Mouse (Mus musculus) ovary, adult 18-20 months (tissue): ENCODE data around the gene Myl4.

Source experiments
- DNase-seq: peaks from one replicate; pipeline ENCODE4 v3.0.0; 2022; ENCODE audit warnings: low spot score, mixed read lengths

Gene Myl4

DNA sequence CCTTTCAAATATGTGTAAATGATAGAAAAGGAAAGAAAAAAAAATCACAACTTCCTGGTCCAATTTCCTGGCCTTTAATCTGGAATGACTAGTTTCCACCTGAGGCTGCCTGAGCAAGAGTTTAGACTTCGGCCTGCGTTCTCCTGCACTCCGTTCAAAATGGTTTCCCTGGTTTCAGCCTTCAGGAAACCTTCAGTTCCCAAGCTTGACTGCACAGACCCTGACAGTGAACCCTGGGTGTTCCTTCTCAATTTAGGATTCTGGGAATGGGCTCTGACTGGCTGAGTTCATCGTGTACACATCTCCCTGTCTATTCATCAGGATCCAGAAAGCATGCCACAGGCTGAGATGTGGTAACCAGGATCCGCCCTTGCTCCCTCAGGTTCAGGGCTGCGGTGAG lies 53.7 kb downstream of the Myl4 start:
- DNase-seq, result no peak

DNA sequence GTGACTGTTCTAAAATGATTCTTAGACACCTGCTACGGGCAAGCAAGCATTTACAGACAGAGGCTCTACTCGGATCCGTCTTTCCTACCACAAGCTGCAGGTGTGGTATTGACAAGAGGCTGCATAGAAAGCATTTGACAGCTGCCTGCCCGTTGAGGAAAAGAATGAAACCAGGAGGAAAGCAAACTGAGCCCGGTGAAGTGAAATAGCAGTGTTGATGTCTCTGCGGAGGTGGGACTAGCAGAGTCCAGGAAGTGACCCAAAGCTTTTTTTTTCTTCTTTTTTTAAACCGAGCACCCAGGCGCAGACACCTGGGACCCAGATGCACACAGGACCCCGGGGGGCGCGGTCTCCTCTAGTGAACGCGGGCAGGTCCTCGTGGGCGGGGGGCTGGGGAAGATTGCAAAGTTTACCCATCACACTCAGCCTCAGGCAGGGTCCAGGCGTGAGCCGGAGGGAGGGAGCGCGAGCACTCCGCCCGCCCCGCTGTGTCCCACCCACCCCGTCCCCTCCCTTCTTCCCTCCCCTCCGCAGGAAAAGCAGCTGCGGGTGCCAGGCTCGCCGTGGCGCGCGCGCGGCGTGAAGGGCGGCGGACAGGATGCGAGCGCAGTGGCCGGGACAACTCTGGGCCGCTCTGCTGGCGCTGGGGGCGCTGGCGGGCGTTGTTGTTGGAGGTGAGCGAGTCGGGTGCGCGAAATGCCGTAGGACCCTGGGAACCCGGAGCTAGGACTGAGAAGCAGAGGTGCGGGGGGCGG lies 57.2 kb downstream of the Myl4 start, which contains the start of gene Itgb3:
Itgb3 (plus strand) TSS at position 510 of the 755 bp plus-strand sequence.
- peak; percentile 66 for DNase-seq

DNA sequence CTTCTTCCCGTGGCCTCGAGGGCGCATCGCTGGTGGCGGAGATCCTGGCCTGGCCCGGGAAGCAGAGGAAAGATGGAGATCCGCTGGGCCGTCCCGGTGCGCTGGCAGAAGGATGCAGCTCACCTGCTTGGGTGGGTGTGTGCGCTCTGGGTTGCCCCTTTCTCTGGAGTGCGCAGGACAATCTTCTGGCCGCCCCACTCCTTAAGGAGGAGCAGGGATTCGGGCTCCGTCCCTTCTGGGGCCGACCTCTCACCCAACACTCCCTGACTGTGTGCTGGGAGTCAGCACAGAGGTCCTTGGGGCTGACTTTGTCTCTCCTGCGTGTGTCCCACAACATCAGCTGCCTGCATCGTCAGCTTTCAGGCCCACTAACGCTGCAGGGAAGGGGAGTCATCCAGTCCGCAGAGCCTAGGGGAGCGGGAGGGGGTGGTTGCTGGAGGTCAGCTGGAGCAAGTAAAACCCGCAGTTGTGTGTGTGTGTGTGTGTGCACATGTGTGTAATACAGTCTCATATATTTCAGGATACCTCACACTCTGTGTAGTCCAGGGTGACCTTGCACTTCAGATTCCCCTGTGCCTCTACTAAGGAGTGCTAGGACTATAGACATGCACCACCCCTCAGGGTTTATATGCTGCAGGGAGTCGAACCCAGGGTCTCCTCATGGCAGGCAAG lies 57.9 kb downstream of the Myl4 start:
- DNase-seq, result no peak

DNA sequence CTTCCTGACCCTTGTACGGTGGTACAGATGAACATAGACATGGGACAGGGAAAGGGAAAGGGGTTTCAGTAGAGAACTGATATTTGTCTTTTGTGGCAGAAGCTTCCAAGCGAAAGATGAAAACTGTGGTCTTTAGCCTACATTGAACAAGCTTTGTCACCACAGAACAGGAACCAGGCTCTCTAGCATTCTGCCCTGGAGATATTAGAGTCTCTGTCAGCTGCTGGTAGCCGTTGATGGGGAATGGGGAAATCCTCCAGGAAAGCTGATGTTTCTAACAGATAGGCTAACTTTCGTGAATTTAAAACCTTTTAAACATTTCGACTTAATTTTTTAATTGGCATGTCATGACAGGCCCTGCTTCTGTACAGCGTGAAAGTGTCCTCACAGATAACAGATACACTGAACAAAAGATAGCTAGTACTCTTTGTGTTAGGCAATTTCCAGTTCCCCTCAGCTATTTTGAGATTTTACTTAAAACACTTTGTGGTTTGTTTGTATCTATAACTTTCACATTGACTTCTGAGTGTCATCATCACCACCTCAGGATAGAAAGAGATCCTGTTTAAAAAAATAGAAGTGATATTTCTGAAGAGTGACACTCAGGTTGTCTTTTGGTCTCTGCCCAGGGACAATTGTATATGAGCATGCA lies 58.7 kb downstream of the Myl4 start:
- no peak for DNase-seq

DNA sequence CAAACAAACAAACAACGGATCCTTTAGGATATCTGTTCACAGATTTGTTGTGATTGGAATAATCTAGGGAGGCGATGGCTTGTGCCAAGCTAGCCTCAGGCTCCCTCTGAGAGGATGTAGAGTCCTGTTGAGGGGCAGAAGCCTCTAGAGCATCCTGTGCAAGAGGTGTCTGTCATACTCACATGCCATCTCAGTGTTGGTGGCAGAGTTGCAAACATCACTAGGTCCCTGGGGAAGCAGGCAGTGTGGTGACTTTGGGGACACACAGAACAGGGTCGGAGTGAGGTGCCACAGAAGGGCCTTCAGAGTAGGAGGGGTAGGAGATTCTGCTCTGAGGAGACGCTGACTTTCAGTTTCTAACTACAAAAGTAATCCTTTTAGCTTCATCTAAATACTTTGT lies 59.3 kb downstream of the Myl4 start:
- no peak for DNase-seq

DNA sequence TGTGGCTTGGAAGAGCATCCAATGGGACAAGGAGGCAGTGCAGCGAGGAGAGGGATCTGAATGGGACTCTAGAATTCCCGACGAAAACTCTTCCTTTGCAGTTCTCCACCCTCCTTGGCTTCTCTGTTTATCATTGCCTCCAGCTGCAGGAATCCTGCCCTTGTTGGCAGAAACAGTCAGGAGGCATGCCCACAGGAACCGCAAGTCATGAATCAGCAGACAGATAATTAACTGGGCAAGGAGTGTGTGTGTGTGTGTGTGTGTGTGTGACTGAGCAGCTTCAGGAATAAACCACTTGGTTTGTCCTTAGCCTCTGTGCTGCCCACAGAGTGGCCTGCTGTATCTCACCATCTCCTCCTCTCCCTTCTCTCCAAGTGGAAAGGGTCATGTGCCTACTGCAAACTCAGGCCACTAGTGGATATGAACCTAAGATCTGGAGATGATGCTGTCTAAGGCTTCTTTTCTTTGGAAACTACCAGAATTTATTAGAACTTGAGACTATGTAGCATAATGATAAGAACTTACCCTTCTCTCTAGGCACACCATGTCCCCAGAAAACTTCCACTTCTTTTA lies 61.2 kb downstream of the Myl4 start:
- DNase-seq, result peak; percentile 74

DNA sequence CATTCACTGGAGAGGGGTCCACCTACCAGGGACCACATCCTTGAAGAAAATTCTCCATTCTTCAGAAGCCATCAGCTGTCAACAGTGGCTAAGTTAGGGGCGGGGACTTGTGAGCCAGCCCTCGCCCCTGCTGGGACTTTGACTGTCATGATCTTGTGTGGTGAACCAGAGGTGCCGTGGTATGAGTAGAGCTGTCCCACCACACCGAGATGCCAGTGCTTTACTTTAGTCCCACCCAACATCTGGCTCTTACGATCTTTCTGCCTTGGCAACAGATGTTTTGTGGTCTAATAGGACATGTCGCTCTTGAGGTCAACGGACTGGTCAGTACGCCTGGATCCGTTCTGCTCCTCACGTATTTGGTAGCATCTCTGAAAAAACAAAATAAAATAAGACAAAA lies 63.1 kb downstream of the Myl4 start:
- DNase-seq, result no peak

DNA sequence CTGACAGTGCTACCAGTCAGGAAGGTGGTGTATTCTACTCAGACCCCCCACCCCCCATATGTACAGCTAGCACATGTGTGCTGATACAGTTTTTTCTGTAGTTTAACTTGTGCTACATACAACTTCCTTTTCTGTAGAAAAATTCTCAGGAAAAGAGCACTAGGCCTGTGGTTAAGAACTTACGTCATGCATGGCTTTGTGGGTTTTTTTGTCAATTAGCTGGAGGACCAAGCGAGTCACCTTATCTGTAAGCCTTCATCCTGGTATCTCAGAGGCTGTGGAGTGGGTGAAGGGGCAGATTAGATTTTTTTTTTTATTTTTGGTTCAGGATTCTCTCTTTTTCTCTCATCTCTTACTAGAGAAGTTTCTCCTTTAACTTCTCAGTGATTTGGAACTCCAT lies 63.7 kb downstream of the Myl4 start:
- no peak for DNase-seq

DNA sequence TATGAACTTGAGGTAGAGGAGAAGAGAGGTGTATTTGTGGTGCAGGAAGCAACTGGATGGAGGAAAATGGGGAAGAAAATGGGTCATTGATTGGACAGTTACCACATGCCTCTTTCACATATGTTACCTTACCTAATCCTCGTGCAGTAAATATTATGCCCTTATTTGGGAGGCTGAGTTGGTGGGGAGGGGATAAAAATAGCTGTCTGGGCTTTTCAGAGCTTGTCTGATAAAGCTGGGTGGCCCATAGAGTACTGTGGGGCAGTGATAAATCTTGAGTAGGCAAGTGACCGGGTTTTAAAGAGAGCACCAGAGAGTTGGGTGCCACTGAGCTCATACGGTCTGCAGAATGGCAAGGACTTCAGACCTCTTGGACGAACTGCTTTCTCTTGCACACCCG lies 65.7 kb downstream of the Myl4 start:
- no peak for DNase-seq

DNA sequence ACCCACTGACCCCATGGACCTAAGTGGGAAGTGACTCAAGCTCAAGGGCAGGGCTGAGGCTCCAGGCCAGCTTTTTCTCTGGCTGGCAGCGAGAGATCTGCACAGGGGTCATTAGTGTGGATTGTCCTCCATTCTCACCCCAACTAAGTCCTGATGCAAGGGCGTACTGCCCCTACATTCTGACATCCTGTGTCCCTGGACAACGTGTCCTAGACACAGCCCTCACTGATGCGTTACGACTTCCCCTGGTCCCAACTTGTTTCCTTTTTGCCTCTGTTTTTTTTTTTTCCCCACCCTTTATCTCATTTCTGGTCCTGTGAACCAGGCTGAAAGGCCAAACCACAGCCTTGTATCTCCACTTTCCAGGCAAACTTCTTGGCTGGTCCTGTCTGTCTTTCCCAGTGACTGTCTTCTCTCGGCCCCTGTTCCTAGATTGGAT lies 68.2 kb downstream of the Myl4 start:
- DNase-seq, result no peak

DNA sequence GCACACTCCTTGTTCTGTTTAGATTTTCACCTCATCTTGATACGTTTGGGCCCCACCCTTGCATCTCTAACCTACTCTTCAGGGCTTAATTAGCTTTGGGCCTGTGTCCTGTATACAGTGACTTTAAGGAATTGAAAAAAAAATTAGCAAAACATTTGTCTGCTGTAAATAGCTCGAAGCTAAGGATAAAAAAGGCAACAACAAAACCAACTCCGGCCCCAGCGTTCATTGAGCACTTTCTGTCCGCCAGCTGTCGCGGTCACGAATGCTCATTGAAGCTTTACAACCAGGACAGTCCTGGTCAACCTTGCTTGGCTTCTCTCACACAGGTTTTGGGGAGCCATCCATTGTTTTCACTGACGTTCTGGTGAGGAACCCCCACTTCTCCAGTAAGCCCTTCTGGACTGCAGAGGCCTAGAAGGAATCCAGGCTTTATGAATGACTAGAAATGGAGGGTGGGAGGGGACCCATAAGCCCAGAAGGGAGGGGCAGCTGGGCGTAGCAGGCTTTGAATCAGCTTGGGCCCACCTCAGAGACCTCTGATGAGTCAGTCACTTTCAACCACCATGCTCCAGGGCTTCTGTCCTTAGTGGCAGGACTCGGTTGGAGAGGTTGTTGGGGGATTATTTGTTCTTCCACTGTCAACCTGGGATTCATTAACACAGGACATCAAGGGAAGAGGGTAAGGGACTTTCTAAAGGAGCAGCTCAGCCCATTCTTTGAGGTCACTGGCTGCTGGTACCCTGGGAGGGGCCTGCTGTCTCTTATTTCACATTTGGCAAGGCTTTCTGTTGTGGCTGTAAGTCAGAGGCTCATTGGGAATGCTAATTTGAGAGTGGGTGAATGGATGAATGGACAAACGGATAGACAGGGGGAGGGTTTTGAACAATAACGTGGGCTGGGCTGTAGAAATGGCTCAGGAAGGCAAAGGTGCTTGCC lies 68.9 kb downstream of the Myl4 start:
- no peak for DNase-seq

DNA sequence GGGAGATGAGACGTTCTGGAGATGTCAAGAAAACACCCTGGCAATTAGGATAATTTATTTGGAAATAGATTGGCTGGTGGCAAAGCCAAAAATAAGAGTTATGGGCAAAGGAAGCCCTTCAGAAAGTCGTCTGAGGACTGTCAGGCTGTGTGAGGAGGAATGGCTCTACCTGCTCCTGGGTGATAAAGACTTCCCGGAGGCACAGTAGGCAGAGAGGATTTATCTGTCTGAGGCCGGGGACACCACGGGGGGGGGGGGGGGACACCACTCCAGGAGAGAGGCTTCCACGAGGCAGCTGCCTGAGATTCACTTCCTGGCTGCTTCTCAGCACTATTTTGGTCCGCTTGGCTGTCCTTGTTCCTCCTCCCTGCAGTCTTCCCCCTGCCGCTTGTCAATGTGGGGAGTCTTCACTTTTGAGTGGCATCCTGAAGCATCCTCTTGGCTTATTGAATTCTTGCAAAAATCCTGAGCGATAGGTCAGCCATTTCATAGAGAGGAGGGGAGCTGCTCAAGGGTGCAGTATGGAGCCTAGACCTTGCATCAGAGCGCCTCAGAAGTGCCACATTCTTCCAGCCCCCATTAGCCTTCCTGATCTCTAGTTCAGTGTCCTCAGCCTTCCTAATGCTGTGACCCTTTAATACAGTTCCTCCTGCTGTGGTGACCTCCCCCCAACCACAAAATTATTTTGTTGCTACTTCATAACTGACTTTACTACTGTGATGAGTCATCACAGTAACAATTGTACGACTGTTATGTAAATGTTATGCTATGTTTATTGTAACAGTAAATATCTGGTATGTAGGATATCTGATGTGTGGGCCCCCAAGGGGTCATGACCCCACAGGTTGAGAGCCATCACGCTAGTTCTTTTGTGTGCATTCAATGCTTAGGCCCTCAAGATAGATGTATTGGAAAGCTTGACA lies 71.8 kb downstream of the Myl4 start:
- no peak for DNase-seq

DNA sequence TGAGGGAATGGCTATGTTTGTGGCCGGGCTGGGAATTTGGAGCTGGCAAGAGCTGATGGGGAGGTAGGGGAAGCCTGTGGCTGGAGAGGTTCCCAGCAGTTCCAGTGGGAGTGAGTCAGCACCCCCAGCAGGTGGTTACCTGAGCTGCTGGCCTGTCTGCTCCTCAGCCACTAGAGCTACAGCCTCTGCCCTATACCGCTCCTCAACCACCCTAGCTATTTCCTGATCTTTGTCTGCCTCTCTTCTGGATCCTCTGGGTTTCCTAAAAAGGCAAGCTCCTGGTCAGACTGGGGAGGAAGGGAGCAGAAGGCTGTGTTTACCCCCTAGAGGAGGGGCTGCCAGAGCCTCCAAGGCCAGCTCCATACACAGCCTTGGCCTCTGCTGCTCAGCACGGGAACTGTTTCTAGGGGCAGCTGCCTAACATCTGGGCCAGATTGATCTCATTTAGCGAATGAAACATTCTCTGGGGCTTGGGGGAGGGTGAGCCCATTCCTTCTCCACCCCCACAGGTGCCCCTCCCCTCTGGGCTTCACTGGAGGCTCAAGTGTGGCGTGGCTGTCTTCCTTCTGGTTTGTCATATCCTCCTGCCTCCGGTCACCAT lies 74.4 kb downstream of the Myl4 start:
- peak; percentile 71 for DNase-seq

DNA sequence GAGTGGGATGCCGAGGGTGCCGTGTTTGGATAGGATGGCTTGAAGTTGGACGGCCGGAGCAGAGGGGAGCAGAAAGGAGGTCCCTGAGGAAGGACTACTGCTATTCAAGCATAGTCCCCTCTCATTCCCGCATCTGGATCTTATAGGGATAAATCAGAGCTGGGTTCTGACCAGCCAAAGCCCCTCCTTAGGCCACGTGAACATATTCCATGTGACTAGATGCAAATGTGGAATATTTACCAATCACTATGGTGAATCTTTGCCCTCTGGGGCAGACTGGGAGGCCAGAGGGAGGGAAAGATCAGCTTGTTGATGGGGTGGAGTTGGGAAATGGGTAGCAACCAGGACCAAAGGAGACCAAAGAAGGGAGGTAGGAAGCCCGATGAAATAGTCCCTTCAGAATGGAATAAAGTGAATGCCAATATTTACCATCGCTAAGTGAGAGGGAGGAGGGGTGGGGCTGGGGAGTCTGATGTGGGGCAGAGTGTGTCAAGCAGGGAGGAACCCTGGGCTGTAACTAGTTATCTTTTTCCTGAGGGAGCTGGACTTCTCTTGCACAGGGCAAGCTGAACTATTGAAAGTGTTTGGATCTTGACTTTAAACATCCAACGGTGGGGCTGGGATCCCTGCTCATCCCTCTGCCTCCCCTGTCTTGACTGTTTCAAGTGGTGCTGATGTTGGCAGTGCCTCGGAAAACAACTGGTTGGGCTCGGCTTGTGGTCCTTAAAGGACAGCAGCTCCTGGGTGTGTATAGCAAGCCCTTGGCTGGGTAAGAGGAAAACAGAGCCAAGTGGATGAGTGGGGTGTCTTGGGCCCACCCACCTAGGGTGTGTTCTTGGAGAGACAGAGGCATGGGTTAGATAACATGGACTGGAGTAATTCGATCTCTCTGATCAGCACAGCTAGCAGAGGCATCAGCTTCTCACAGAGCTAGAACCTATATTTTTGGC lies 75.3 kb downstream of the Myl4 start:
- peak; percentile 80 for DNase-seq

DNA sequence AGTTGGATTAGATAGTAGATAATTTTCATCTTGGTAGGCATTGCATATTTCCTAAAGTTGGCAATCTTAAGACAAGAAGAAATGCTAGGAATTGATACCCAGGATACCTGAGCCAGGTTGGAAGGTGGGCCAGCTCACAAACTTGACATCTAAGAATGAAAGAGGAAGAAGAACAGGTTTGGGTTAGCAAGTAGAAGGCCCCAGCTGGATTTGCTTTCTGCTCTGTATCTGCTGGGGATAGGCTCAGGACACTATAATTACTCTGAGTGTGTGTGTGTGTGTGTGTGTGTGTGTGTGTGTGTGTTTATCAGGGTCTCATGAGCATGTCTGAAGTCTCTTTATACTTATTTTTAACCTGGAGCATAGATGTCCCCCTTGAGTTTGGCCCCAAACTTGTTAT lies 76.2 kb downstream of the Myl4 start:
- DNase-seq, result no peak

DNA sequence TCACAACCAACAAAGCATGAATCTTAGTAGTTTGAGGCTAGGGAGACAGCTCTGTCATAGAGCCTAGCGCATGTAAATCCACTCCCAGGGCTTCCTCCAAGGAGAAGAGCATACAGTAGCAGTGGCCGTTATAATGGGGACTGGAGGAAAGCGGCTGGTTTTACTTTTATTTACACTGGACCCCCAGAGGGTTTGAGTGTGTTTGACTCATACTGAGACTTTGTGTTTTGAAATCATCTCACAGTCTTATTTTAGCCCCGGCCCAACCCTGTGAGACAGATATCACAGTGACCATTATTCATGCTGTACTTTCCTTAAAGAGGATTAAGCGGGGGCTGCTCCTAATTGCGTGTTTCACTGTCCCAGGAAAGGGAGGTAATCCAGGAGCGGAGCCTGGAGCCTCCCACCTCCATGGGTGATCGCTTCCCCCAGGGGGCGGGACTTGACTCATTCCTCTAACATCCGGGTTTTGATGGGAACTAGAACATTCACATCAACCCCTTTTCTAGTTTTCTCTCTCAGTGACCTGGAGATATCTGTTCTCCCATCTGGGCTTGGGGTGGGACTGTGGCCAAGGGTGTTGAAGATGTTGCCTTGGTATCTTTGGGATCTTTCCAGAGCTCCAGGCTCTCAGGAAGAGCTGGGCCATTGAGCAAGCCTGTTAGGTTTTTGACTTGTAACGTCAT lies 77.3 kb downstream of the Myl4 start:
- no peak for DNase-seq

DNA sequence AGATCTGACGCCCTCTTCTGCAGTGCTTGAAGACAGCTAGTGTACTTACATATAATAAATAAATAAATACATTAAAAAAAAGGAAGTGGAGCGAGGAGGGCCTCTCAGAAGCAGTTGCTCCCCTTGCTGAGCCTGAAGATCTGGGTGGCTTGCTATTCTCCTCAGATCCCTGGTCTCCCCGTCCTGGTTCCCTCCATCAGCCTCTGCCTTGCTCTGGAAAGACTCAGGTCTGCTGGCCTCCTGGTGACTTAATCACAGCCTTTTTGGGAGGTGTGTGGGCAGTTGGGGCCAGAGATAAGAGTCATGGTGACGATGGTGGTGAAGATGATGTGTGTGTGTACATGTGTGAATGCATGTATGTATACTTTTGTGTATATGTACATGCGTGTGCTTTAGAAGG lies 78.1 kb downstream of the Myl4 start:
- DNase-seq, result no peak

DNA sequence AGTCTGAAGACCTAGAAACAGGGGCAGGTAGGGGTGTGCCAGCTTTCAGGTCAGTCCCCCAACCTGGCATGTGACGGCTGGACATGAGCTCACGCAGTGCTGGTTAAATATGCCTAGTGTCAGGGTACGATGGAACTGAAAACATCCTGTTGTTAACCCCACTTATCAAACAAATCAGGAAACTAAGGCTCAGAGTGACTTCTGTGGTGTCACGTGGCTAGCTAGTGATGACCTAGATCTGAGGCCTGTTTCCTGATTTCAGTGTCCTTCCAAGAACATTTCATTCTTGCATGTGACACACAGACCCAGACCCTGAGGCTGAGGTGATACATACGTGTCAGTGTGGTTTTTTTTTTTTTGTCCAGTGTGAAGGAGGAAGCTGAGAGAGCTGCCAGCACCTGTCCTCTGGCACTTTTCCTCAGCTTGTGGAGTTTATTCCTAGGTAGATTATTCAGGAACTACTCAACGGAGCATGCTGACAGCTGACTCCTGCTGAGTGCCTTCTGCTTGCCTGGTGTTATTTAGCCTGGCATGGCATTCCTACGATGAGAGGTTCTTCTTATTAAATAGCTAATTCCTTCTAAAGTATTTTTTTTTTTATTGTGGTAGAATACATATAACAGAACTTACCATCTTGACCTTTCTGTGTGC lies 79.8 kb downstream of the Myl4 start:
- no peak for DNase-seq
